Mouse (Mus musculus) brain, adult 2 months (tissue): ENCODE measurements around the gene Arhgap5.

Experiments used
- DNase-seq: peaks from one replicate; pipeline ENCODE4 v3.0.0; 2011; ENCODE audit warnings: low read depth, low spot score

Arhgap5 gene

DNA sequence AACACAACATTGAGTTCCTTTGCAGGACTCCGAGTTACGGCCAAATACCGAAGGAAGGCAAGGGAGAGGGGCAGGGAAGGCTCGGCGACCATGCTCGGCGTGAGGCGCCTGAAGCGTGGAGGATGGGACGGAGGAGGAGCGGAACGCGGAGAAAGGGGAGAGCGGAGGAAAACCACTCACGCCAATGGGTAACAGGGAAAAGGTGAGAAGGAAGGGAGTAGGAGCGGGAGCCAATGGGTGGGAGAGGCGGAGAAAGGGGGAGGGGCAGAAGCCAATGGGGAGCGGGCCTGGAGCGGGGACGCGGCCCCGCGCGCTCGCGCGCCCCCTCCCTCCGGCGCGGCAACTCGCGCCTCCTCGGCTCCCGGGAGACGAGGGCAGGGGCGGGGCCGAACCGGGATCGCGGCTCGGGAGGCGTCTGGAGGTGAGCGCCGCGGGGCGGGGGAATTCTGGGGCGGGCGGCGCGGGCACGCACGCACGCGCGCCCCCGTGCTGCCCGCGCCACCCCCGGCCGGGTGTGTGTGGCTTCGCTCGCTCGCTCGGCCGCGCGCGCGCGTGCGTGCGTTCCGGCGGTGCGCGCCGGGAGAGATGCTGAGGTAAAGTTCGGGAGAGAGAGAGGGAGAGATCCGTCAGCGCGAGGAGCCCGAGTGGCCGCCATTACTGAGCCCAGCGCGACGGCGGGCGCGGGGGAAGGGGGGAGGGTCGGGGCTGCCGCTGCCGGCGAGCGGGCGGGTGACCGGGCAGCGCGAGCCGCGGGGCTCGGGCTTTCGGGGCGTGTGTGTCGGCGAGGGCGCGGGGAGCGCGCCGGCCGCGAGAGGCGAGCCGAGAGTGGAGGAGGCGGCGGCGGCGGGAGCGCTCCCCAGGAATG lies at the start of gene Arhgap5:
TSS of gene Arhgap5 (plus strand) at position 517 of the 865 bp plus-strand sequence.
- DNase-seq = peak; percentile 99

DNA sequence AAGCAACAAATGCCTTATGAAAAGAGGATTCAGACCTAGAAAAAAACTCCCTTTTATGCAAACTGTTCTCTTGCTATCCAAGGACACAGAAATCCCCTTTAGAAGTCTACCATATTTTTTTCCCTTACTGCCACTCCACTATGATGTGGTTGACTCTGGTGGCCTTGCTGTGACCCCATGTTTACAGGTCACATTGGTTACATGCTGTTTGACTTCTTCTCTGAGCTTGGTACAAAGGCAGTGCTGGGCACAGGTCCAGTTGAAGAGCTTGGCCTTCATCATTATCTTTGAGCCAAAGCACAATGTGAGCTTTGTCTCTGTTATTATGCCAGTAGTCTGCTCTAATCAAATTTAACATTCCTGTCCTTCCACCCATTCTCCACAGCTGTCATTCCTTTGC lies 39.2 kb upstream of the Arhgap5 start:
- DNase-seq = peak; percentile 69

DNA sequence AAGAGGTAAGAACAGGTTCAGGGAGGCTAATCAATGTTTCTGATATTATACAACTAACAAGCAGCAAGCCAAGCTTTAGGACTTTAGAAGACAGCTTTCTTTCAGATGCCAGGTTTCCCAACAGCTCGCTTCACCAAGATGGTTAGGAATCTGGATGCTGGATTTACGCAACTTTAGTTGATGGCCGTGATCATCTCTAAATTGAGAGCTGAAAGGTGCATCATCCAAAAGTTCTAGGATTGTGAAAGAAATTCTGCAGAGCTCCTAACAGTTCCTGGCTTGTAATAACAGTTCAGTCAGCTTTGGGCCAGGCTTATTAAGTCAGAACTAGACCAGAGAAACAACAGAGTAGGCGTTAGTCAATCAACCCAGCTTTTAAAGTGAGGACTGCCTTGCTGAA lies 32.2 kb upstream of the Arhgap5 start:
- no peak for DNase-seq

DNA sequence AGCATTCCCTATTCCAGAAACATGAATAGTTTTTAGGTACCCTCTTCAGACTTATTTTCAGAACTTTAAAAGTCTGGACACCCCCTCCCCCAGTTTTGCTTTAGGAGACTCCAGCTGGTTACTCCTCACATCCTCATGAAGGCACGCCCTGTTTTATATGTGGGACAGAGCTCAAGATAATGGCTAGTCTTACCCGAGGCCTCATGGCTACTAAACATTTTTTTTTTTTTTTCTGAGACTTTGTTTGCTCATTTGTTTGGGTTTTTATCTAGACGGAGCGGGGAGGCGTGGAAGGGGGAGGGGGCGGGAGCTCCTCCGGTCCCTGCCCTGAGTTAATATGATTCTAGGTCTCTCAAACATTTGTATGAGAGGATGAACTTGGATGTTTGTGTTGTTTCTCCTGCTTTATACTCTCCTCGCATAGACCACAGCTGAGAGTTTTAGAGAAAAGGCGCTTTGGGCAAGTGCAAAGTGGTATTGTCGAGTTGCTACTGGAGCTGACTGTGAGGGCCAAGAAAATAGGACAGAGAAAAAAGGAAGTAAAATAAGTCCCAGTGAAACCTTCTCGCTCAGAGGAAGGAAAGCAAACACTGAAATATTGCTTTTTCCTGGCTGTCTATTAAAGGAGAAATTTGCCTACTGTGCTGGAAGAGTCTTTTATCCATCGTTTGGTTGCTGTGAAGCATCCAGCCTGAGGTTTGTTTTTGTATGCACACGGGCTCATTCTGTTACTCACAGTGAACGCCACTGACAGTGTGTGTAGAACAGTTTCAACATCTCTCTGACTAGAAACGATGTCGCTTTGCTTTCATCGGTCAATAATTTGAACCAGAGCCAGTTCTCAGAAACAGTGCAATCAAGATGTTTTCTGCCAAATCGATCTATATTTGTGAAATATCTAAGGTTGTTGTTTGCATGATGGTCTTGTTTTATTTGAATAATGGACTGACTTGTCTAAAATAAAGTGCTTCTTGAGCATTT lies 29.5 kb upstream of the Arhgap5 start:
- no peak for DNase-seq

DNA sequence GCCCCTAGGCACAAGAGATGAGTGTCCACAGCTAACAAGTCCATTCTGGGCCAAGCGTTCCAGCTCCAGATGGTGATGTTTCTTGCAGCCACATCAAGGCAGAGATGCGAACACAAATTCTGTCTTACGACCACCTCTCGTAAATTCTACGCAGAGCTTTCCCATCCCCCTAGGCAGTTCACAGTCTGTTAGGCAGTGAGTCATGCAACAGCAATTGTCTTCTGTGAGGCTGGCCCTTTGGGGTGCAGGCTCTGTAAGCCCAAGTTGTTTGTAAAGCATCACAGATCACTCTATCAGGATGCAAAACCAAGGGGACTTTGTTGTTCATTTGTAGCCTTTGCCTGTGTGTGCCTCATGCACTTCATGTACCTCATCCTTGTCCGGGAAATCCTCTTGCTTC lies 27.7 kb upstream of the Arhgap5 start:
- no peak for DNase-seq

DNA sequence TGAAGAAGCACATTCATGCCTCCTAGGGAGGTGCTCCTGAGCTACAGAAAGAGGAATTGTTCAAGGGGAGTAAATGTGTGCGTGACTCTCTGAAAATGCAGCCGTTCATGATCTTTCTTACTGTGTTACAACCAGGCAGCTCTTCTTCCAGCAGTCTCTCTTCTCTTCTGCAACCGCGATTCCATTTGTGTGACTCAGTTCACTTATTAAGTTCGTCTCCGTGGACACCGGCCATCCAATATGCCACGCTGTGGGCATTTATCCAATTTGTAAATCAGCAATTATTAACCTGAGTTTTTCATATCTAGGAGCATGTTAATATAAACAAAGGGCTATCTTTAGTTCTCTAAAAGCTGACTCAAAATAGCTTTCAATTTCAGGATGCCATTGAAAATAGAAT lies 25.2 kb upstream of the Arhgap5 start:
- no peak for DNase-seq

DNA sequence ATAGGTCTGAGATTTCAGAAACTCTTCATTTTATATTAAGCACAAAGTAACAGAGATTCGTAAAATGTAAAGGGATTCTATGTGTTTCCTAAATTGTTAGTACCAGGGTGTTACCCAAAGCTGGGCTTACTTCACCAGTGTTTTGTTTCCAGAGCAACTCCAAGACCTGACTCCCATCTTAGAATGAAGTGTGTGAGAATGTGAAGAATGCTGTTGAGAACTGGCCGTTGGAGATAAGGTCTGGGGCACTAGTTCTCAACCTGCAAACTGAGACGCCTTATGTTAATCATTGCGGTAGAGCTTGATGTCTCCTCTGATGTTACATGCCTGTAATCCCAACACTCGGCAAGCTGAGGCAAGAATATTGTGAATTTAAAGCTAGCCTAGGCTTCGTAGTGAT lies 24.4 kb upstream of the Arhgap5 start:
- no peak for DNase-seq

DNA sequence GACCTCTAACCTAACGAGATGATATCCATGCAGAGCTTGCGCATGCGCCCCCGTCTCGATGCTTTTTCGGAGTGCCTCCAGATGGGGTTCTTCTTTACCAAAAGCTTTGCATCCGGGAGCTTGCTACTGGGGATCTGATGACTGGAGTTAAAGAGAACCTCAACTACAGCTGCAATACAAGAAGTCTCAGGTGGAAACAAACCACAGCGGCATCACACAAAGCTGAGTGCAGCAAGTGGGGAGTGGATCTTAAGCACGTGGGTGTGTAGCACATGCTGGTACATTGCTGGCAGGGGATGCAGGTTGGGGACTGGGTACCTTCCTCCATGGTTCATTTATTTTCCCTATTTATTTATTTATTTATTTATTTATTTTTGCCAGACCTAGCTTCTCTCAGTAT lies 22.9 kb upstream of the Arhgap5 start:
- no peak for DNase-seq

DNA sequence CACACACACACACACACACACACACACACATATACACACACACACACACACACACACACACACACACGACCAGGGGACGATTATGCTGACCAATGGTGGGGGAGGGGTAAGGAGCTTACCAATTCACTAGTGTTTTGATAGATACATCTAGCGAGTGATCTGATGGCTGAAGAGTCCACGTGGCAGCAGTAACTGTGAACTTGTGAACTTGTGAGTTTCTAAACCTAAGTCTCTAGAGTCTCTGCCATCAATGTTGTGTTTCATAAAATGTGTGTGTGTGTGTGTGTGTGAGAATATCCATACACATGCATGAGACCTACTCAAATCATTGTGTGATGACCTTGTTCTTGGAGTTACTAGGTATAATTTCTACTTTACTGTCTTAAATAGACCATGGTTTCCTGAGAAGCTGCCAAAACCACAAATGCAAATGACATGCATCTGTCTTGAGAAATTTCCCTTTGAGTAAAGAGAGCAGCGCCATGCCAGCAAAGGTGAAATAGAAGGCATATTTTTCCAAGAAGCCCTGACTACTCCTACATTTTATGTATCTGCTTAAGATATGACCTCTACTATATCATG lies 21.7 kb upstream of the Arhgap5 start:
- no peak for DNase-seq

DNA sequence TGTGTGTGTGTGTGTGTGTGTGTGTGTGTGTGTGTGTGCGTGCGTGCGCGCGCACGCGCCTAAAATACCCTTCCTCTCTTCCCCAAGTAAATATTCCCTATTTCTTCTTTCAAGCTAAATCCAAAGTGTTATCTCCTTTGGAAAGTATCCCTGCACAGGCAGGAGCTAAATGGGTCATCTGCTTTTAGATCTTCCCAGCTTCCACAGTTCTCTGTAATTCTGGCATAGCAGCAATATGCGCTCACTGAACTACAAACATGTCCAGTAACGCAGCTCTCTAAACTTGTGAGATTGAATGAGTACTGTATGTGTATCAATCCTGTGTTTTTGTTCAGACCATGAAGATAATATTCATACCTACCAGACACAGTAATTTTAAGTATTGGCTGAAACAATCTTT lies 20.6 kb upstream of the Arhgap5 start:
- DNase-seq = peak; percentile 54

DNA sequence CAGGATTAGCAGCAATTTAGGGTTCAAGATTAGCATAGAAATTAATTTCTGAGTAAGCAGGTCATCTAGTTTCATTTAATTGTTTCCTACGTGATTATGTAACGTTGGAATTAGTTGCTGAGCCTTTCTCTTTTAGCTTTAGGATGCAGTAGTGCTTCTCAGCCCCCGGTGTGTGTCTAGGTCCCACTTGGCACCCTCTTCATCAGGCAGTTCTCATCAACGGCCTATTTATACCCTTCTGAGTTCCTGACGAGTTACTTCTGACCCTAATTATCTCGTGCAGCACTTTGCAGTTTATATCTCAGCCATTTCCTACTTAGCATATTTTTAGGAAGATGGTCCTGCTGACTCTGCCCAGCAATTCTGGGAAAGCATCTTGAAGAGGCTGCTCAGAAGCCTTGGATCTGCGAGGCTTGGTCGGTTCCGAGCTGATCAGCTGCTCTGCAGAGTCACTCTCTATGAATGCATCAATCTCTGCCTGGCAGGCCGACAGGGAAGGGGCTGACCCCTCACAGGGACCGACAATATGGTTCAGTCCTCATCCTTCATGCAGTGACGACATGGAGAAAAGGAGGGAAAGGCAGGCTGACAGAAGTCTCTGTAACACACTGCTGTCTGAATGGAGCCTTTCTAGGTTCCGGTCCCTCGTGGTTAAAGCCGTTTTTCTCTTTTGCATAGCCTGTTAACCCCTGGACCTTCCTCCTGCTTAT lies 15.4 kb upstream of the Arhgap5 start:
- DNase-seq = peak; percentile 40

DNA sequence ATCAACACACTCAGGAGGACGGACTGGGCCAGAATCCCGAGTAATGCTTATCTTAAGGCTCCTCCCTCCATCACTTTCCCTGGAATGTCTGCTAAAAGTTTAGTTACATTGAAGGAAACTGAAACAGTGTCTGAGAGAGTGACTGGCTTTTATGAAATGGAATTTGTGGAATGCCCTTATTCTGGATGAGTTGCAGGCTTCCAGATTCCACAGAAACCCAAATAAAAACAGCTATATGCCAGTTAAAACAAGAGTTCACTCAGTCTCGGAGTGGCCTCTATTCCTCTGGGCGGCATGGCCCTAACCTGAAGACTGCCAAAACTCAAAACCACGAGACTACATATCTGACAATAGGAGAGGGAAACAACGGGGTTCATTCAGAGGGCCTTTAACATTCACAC lies 10.5 kb upstream of the Arhgap5 start:
- DNase-seq = peak; percentile 63

DNA sequence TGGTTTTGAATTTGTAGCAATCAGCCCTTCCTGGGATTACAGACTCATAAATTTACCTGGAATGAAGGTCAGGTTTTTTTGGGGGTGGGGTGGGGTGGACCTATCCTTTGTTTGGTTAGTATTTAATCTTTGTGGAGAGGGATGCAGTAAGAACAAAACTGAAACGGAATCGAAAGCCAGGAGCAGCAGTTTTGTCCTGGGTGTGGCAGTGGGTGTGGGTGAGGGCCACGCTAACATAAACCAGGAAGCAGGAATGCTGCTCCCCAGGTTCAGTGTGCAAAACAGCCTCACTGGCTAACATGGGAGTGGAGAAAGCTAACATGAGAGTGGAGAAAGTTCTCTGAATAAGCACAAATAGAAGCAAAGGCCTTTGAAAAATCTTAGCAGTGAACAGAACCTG lies 6.6 kb upstream of the Arhgap5 start:
- no peak for DNase-seq

DNA sequence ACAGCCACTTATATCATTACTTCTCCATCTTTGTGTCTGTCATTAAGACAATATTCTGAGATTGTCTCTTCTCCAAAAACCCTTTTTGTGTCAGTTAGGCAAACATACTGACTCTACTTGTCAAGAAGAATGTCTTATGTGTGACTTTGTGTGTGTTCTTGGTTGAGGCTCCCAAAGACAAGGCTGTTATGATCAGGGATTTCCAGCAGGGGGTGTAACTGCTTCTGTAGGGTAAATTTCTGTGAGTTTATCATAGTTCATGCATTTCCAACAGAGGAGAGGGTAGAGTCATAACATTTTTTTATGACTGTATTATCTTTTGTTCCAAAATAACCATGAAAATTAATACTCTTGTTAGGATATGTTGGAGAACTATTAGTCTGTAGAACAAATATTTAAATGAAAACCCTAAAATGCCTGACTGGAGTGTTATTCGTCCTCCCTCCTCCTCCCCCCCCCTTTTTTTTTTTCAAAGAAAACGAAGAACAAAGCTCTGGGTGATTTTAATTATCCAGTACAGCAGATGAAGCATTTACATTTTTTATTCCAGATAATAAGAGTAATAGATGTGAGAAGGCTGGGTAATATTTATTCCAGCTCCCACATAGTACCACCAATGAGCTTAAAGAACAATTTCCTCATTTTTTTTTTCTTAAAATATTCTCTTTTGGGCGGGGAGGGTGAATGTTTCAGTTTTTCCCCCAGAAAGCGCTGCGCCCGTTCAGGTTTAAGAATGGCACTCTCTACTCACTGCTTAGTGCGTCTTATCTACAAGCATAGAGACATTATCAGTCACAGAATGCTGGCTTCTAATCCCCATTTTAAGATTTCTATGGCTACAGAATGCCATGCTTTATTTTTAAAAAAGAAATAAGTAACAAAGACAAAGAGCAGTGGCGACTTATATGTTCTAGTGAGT lies 2.6 kb upstream of the Arhgap5 start:
- peak; percentile 56 for DNase-seq

DNA sequence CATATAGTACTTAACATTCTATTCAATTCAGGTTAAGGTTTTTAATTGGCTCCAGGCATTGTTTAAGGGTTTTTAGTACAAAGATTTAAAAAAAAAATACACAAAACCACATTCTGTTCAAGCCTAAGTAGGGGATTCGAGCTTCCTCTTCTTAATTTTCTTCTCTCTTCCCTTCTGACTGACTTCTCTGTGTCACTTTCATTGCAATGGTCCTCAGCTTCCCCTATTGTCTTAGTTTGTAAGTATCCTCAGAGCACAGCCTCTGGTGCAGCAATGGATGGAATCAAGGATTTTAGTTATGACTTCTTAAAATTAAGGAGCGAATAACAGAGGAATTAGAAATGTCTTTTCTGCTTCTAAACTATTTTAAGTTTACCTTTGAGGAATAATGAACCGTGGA lies 1.6 kb upstream of the Arhgap5 start:
- DNase-seq = no peak

DNA sequence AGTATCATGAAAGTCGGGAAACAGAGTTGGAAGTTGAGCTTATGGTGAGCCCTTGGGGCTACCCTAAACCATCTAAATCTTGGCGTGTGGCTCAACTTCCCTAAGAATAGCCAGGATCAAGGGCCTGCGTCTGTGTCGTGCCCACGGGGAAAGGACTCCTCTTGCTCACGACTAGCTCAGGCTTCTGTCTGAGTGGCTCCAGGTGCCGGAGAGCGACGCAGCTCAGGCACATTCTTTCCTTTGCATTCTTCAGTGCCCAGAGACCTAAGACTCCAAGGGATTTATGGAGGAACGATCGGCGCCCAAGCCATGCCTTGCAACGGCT lies 679 bp upstream of the Arhgap5 start:
- no peak for DNase-seq

DNA sequence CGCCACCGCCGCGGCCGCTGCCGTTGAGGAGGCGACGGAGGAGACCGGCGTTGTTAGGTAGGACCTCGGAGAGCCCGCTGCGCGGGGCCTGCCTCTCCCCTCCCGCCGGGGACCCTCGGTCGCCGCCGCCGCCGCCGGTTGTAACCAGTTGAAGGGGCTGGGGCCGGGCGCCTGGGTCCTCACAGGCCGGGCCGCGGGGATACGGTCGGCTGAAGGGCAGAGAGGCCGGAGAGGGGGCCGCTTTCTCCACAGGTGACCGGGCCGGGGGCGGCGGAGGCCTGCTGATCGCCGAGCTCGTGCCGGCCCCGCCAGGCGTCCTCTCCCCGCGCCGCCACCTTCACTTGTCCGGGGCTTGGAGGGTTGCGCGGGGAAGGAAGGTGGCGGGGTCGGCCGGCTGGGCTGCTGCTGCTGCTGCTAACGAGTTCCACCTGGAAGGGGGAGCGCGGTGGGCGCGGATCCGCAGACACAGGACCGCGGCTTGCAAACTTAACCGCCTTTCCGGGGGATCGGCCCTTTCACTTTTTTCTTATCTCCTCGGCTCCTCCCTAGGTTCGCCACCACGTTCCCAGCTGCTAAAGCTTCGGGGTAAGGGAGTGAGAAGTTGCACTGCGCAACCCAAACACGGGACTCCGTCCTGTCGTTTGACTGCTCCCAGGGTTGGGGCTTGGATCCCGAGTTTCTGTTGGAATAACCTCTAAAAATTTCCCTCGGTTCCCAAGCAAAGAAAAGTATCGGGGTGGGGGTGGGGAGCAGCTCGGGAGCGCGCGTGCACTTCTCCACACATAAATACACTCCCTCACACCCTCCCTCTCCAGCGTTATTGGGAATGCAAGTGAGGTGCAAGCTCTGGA lies 784 bp downstream of the Arhgap5 start:
- DNase-seq = peak; percentile 79

DNA sequence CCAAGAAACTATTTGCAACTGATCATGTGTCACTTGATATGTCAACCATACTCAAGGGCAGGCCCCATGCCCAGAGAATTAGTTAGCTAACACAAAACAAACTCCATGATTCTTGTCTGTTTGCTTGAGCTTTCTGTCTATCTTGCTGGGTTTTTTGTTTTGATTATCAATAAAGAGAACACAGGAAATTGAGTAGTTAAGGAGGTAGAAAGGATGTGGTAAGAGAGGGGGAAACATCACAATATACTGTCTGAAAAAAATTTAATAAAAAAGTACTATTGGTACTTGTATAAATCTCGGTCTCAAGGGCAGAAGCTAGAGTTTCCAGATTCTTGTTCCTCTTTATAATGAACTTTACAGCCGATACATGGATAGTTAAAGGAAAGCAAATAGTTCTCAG lies 20.9 kb downstream of the Arhgap5 start:
- no peak for DNase-seq

DNA sequence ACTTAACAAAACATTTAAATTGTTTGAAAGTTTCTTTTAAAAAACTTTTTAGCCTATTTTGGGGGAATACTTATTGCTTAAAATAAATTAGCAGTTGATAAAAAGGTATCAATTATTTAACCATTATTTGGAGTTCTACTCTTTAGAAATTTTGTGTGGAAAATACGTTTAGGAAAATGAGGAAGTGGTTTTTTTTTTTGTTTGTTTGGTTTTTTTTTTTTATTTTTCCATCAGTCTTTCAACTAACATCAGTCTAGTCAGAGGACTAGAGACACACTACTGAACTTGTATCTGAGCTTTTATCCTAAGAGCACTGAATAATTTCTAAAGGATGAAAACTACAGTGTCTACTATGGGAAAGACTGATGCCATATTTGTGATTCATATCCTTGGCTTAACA lies 21.7 kb downstream of the Arhgap5 start:
- no peak for DNase-seq

DNA sequence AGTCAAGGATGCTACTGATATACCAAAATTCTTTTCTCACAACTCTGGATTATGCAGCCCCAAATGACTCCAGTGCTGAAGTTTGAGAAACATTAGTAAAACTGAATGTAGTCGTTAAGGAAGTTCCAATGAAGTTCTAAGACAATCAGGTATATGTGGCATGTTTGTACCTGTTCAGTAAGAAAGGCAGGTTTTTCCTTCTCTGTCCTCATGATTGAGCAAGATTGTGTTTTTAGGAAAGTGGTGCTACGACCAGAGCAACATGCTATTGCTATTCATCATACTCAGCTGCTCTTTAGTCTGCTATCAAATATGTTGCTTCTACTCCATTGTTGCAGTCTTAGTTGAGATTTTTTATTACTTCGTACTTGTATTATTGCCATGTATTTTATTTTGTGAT lies 26.0 kb downstream of the Arhgap5 start:
- no peak for DNase-seq
